Mouse (Mus musculus) intestine, postnatal 0 days (tissue): ENCODE results near the gene Actr3b. TPM values are rescaled to one million over a fixed set of nuclear protein-coding genes. Genes with fewer than 3 reads are reported as not detected.

ENCODE experiments used
- ATAC-seq: fragments of 200-750 bp; cut with Nextera tagmentation; 2 replicates; pipeline ENCODE4 v1.8.0; 2017; ENCODE audit warnings: mild to moderate bottlenecking, moderate TSS enrichment, moderate library complexity
- H3K27ac ChIP-seq: fragments of 300-500 bp; sonication (generic); 2 replicates; pipeline ENCODE4 v1.5.1; 2014; ENCODE audit warnings: mild to moderate bottlenecking, low read depth, low read length, moderate library complexity
- H3K27me3 ChIP-seq: fragments of 300-500 bp; sonication (generic); replicated peaks from 2 replicates; pipeline ENCODE4 v1.6.1; 2014; ENCODE audit warnings: low read length, mixed read lengths; ENCODE audit not compliant: control insufficient read depth, insufficient read depth
- H3K36me3 ChIP-seq: fragments of 300-500 bp; sonication (generic); 2 replicates; pipeline ENCODE4 v1.6.1; 2014; ENCODE audit warnings: mild to moderate bottlenecking, moderate library complexity; ENCODE audit not compliant: control insufficient read depth, insufficient read depth
- H3K4me1 ChIP-seq: fragments of 300-500 bp; sonication (generic); replicated peaks from 2 replicates; pipeline ENCODE4 v1.6.1; 2014; ENCODE audit warnings: antibody characterized with exemption, low read length, mixed read lengths; ENCODE audit not compliant: control insufficient read depth, insufficient read depth
- H3K4me2 ChIP-seq: fragments of 300-500 bp; sonication (generic); replicated peaks from 2 replicates; pipeline ENCODE4 v1.6.1; 2014; ENCODE audit warnings: low read depth, mild to moderate bottlenecking, moderate library complexity
- H3K4me3 ChIP-seq: fragments of 300-500 bp; sonication (generic); 2 replicates; pipeline ENCODE4 v1.5.1; 2014; ENCODE audit warnings: low read depth, low read length
- H3K9ac ChIP-seq: fragments of 300-500 bp; sonication (generic); 2 replicates; pipeline ENCODE4 v1.6.1; 2014; ENCODE audit warnings: mild to moderate bottlenecking, low read depth, low read length
- H3K9me3 ChIP-seq: fragments of 300-500 bp; sonication (generic); 2 replicates; pipeline ENCODE4 v1.6.1; 2016; ENCODE audit warnings: mixed run types; ENCODE audit not compliant: control insufficient read depth
- CTCF ChIP-seq: sonication (generic); IDR thresholded peaks from 2 replicates; pipeline ENCODE4 v1.5.1; 2016; ENCODE audit warnings: low read depth, mild to moderate bottlenecking, control low read depth, antibody characterized with exemption, moderate library complexity
- WGBS: fragments of 180-500 bp; shearing (Covaris S2); extraction: QIAGEN DNeasy Blood & Tissue Kit; methylation state at CpG from one replicate; pipeline ENCODE4 v1.1.7; 2014; 5-methylcytosine and 5-hydroxymethylcytosine counted together
- polyA plus RNA-seq: library from polyadenylated mRNA; unstranded; fragments of >200 nt; fragmentation: Nextera tagmentation; extraction: Ambion mirVana; gene quantifications from 2 replicates; pipeline ENCODE4 v1.2.1, GENCODE M21; 2015

Gene Actr3b
- polyA plus RNA-seq, 1 experiment from 2014 or later = 1.7 TPM

DNA sequence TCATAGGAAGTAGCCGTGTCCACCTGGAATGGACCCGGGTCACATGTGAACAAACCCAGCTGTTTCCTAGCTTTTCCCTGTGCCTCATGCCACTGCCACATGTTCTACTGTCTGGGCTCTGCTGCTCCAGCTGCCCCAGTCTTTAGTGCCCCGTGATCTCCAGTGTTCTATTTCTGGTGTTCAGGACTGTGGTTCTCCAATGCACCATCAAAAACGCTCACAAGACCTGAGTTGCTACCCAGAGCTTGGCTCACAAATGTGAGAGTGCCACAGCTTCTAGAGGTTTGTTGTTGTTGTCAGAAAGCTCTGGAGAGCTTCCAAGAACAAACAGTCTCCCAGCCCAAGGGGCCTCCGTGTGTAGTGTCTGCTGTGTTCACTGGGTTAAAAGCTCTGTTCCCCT, 117.5 kb downstream of the Actr3b start:
- H3K9ac ChIP-seq = no peak overlapping the region
- H3K4me2 ChIP-seq = no peak overlapping the region
- no peaks in the 10 kb centered on the region for H3K36me3 ChIP-seq
- H3K4me3 ChIP-seq = no peak overlapping the region
- TF ChIP-seq CTCF = no peak
- no peaks in the 10 kb centered on the region for H3K9me3 ChIP-seq
- ATAC-seq = no peak
- no peak overlapping the region for H3K27ac ChIP-seq
- H3K4me1 ChIP-seq = no peaks in the 10 kb centered on the region
- no peaks in the 10 kb centered on the region for H3K27me3 ChIP-seq
- 78% methylated on average over 5 of the region's 5 CpGs for WGBS

DNA sequence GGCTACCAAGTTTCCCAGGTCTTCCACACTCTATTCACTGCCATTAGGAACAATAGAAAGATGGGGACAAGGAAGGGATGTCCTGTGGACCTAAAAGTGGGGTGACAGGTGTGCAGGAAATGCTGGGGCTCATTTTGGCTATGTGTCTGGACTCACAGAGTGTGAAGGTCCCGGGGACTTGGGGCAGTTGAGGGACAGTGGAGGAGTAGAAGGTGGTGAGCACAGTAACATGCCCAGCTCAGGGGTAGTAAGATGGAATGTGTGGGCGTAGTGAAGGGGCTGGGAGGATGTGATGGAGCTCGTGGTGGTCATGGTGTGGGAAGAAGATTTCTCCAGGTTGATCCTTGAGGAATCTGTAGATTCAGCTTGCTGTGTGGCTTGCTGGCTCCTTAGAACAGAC, 118.2 kb downstream of the Actr3b start:
- Histone ChIP-seq H3K9me3 (no peaks in the 10 kb centered on the region), H3K4me2 (no peak overlapping the region), H3K36me3 (no peaks in the 10 kb centered on the region), H3K27me3 (no peaks in the 10 kb centered on the region), H3K4me1 (no peaks in the 10 kb centered on the region), H3K9ac (no peak overlapping the region), H3K4me3 (no peak overlapping the region), H3K27ac (no peak overlapping the region)
- 83% methylated on average over 3 of the region's 3 CpGs for WGBS
- ATAC-seq = no peak
- no peak for TF ChIP-seq CTCF

GRCm38 (mm10) chr5:25886708-25887107, 126.9 kb downstream of the Actr3b start:
- Histone ChIP-seq H3K4me1 (no peaks in the 10 kb centered on the region), H3K36me3 (no peaks in the 10 kb centered on the region), H3K4me3 (no peak overlapping the region), H3K9me3 (0 out of 2 replicates have a peak, but pooled peaks cover 5% of the 10 kb centered on the region), H3K27me3 (no peaks in the 10 kb centered on the region), H3K4me2 (no peak overlapping the region), H3K27ac (no peak overlapping the region), H3K9ac (no peak overlapping the region)
- WGBS = 79% methylated on average over 3 of the region's 3 CpGs
- TF ChIP-seq CTCF = no peak
- no peak for ATAC-seq

- no peaks in the 10 kb centered on the region for H3K27me3 ChIP-seq
- no peak for TF ChIP-seq CTCF
- no peaks in the 10 kb centered on the region for H3K36me3 ChIP-seq
- no peak for ATAC-seq
- 52% methylated on average over 3 of the region's 3 CpGs for WGBS
- H3K9ac ChIP-seq = no peak overlapping the region
- H3K9me3 ChIP-seq = 0 out of 2 replicates have a peak, but pooled peaks cover 3% of the 10 kb centered on the region
- no peak overlapping the region for H3K27ac ChIP-seq
- no peaks in the 10 kb centered on the region for H3K4me1 ChIP-seq
- no peak overlapping the region for H3K4me2 ChIP-seq
- H3K4me3 ChIP-seq = no peak overlapping the region
These were observed 130.1 kb downstream of the Actr3b start for GRCm38 (mm10) chr5:25889746-25890382.

DNA sequence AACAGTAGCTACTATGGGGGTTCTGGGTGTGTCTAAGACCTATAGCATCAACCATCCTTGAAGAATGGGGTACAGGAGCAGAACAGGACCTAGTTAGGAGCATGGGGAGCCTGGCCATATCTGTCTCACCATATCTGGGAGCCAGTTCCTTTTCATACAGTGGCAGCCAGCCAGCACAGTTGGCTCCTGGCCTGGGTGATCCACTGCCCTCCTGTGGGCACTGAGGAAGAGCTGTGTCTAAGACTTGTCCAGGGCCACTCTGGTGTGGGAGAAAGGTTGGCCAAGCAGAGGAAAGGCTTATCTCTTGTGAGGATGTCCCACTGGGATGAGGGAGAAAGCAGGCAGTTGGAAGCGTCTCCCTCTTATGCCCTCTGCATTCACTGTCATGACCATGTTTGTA, 131.5 kb downstream of the Actr3b start:
- 80% methylated on average over 1 of the region's 1 CpGs for WGBS
- Histone ChIP-seq H3K4me2 (no peak overlapping the region), H3K4me1 (no peaks in the 10 kb centered on the region), H3K27me3 (no peaks in the 10 kb centered on the region), H3K27ac (no peak overlapping the region), H3K9me3 (no peaks in the 10 kb centered on the region), H3K9ac (no peak overlapping the region), H3K4me3 (no peak overlapping the region), H3K36me3 (no peaks in the 10 kb centered on the region)
- TF ChIP-seq CTCF = no peak
- ATAC-seq = no peak

Other genes starting within 250 kb of the Actr3b start
- gene Cct8l1, start 243.9 kb upstream of the Actr3b start, polyA plus RNA-seq = 0.09 and 0.26 TPM in 2 replicates
- gene Xrcc2, start 54.2 kb upstream of the Actr3b start, polyA plus RNA-seq = 1.2 and 1.6 TPM in 2 replicates
- not detected in 2 replicates for gene Gm21663, start 182.4 kb downstream of the Actr3b start, polyA plus RNA-seq
- not detected in 2 replicates for gene Gm21671, start 194.4 kb downstream of the Actr3b start, polyA plus RNA-seq
- gene Gm21680, start 212.7 kb downstream of the Actr3b start, polyA plus RNA-seq = not detected in 2 replicates
- gene Gm21698, start 228.7 kb downstream of the Actr3b start, polyA plus RNA-seq = not detected in 2 replicates
- not detected in 2 replicates for gene Gm1979, start 244.8 kb downstream of the Actr3b start, polyA plus RNA-seq